In the genomic region with DNA sequence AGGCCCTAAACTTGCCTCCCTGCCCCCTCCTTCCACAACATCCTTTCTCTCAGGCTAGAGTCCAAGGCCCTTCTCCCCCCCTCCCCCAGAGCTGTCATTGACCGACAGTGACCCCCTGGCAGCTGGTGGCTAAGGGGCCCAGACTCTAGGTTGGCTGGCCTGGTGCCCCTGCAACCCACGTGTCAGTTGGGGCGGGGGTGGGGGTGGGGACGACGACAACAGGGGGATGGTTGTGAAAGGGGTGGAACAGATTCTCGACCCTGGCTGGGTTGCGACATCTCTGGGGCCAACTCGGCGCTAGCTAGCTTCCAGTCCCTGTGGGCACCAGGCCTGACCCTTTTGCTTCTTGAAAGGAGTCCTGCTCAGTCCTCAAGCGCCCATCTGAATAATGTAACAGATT, we compare ENCODE assay signal across 9 mouse cellular contexts. TPM values are rescaled to one million over a fixed set of nuclear protein-coding genes. Genes with fewer than 3 reads are reported as not detected.
A peak's percentile ranks its signal among the peaks of the same experiment; 100 is the strongest.
DNase-seq lines count a peak whose midpoint lies in the region; ATAC-seq and TF ChIP-seq lines count a peak whose summit lies in the region.
"Had no signal": no experiment of that assay in that cellular context is flagged by ENCODE, and none has a peak within 500 bp of the region (broad histone marks: within the 10 kb centered on the region; RNA-seq: fewer than 3 reads in every experiment).

No protein-coding gene starts in this region.

- peaks cover 21% of the 10 kb centered on the region for H3K36me3 ChIP-seq in ES-Bruce4 (ENCODE audit: control insufficient read depth, insufficient read depth, low read length, poor library complexity, severe bottlenecking)
- peaks cover 21% of the 10 kb centered on the region for H3K36me3 ChIP-seq in embryonic facial prominence, embryonic 10.5 days (replicated peaks)

- 32% methylated on average over 10 of the region's 10 CpGs for WGBS in embryonic facial prominence, embryonic 10.5 days
- WGBS in lung, adult 2 months = 27% methylated on average over 10 of the region's 10 CpGs

- no peak overlapping the region for H3K4me3 ChIP-seq in ES-Bruce4 (ENCODE audit: low read depth, low read length)
- H3K4me3 ChIP-seq in embryonic facial prominence, embryonic 10.5 days = no peak overlapping the region
- no peak overlapping the region for H3K4me3 ChIP-seq in lung, adult 2 months (replicated peaks; ENCODE audit: extremely low read depth, low read depth, low read length)

- H3K9me3 ChIP-seq in ES-Bruce4 (replicated peaks; ENCODE audit: control insufficient read depth, insufficient read depth, low read length, poor library complexity, severe bottlenecking) = no peaks in the 10 kb centered on the region
- peaks cover 14% of the 10 kb centered on the region for H3K9me3 ChIP-seq in embryonic facial prominence, embryonic 10.5 days

- H3K27me3 ChIP-seq in ES-Bruce4 (ENCODE audit: control insufficient read depth, insufficient read depth, low read length, poor library complexity, severe bottlenecking) = no peaks in the 10 kb centered on the region
- no peaks in the 10 kb centered on the region for H3K27me3 ChIP-seq in embryonic facial prominence, embryonic 10.5 days (replicated peaks; ENCODE audit: low read depth, poor library complexity, severe bottlenecking)

- intact Hi-C loops in heart, postnatal 36 days (cut with DNase I) = no loop called here

- ATAC-seq in frontal cortex, adult (ENCODE audit: low TSS enrichment) = peak; percentile 73

- no peak for TF ChIP-seq EP300 in ES-Bruce4 (IDR thresholded peaks at IDR 0.05; ENCODE audit: insufficient read depth, low read depth, low read length)

- DNase-seq in frontal cortex, postnatal 14 days (ENCODE audit: low spot score in 2 of 2) = no peak
- peak; percentile 52 for DNase-seq in embryonic facial prominence, embryonic 10.5 days (ENCODE audit: low spot score)
- DNase-seq in heart, postnatal 36 days = peak; percentile 61 to 63
- peak; percentile 46 for DNase-seq in lung, adult 2 months
- peak; percentile 36 for DNase-seq in right cerebral cortex, postnatal 25 days
- no peak for DNase-seq in frontal cortex, postnatal 25 days (ENCODE audit: low spot score in 2 of 2)

- 0 out of 2 replicates have a peak overlapping the region, but pooled peaks have one; percentile 70 for H3K9ac ChIP-seq in ES-Bruce4 (ENCODE audit: low read depth, poor library complexity, severe bottlenecking)

- TF ChIP-seq CTCF in ES-Bruce4 (IDR thresholded peaks at IDR 0.05; ENCODE audit: low read depth, low read length) = no peak
- TF ChIP-seq CTCF in lung, adult 2 months (IDR thresholded peaks at IDR 0.05; ENCODE audit: insufficient read depth, low read length) = no peak

- H3K27ac ChIP-seq in ES-Bruce4 (ENCODE audit: insufficient read depth, low read length) = peak overlapping the region; percentile 94; the same call in 1 of the 2 replicates
- H3K27ac ChIP-seq in embryonic facial prominence, embryonic 10.5 days (replicated peaks) = peak overlapping the region; percentile 71

- TF ChIP-seq POLR2A in ES-Bruce4 (IDR thresholded peaks at IDR 0.05; ENCODE audit: insufficient read depth, low read length) = no peak
- TF ChIP-seq POLR2A in lung, adult 2 months (IDR thresholded peaks at IDR 0.05; ENCODE audit: borderline replicate concordance, extremely low read depth, low read depth, low read length) = no peak; the same call in 1 of the 2 replicates

- H3K4me1 ChIP-seq in ES-Bruce4 (ENCODE audit: control insufficient read depth, insufficient read depth, low read length) = peaks cover 6% of the 10 kb centered on the region
- H3K4me1 ChIP-seq in embryonic facial prominence, embryonic 10.5 days = peaks cover 34% of the 10 kb centered on the region
- peaks cover 5% of the 10 kb centered on the region for H3K4me1 ChIP-seq in lung, adult 2 months (ENCODE audit: control insufficient read depth, insufficient read depth, low read length)

RNA-seq across cellular contexts. Expression of a gene that starts 1.0 kb away (rescaled TPM):
- polyA plus RNA-seq in ES-Bruce4 (2011; ENCODE audit: insufficient read depth, insufficient read length, low read depth, missing spikeins) = 93.2 and 95.8 TPM in 2 replicates
- 3.6 and 4.7 TPM in 2 replicates for polyA plus RNA-seq in embryonic facial prominence, embryonic 10.5 days (2016; fragmentation: Nextera tagmentation; extraction: Ambion mirVana)
- total RNA-seq in heart, postnatal 36 days (2021) = 1 to 10 TPM; 1.2 to 3.3 TPM
- 25.9 and 29.2 TPM in 2 replicates for polyA plus RNA-seq in lung, adult 2 months (2012; rRNA removed)

RNA-seq across cellular contexts. Expression of a gene that starts 5.6 kb away (rescaled TPM):
- 1,030 and 1,048 TPM in 2 replicates for polyA plus RNA-seq in ES-Bruce4 (2011; ENCODE audit: insufficient read depth, insufficient read length, low read depth, missing spikeins)
- polyA plus RNA-seq in embryonic facial prominence, embryonic 10.5 days (2016; fragmentation: Nextera tagmentation; extraction: Ambion mirVana) = 135 and 168 TPM in 2 replicates
- total RNA-seq in heart, postnatal 36 days (2021) = 100 to 1,000 TPM; 308 to 344 TPM
- polyA plus RNA-seq in lung, adult 2 months (2012; rRNA removed) = 815 and 1,134 TPM in 2 replicates

RNA-seq across cellular contexts. Expression of a gene that starts 12.1 kb away (rescaled TPM):
- 1.1 TPM in 1 of 2 replicates, not detected in the other for polyA plus RNA-seq in ES-Bruce4 (2011; ENCODE audit: insufficient read depth, insufficient read length, low read depth, missing spikeins)
- polyA plus RNA-seq in embryonic facial prominence, embryonic 10.5 days (2016; fragmentation: Nextera tagmentation; extraction: Ambion mirVana) = 0.09 TPM in 1 of 2 replicates, not detected in the other
- total RNA-seq in heart, postnatal 36 days (2021) = not detected
- 1.1 and 1.4 TPM in 2 replicates for polyA plus RNA-seq in lung, adult 2 months (2012; rRNA removed)

RNA-seq across cellular contexts. Expression of a gene that starts 12.2 kb away (rescaled TPM):
- not detected in 2 replicates for polyA plus RNA-seq in ES-Bruce4 (2011; ENCODE audit: insufficient read depth, insufficient read length, low read depth, missing spikeins)
- not detected in 2 replicates for polyA plus RNA-seq in embryonic facial prominence, embryonic 10.5 days (2016; fragmentation: Nextera tagmentation; extraction: Ambion mirVana)
- not detected for total RNA-seq in heart, postnatal 36 days (2021)
- polyA plus RNA-seq in lung, adult 2 months (2012; rRNA removed) = not detected in 2 replicates
- total RNA-seq: ES-E14 had no signal

RNA-seq across cellular contexts. Expression of a gene that starts 15.7 kb away (rescaled TPM):
- 1.2 TPM in 1 of 2 replicates, not detected in the other for polyA plus RNA-seq in ES-Bruce4 (2011; ENCODE audit: insufficient read depth, insufficient read length, low read depth, missing spikeins)
- 0.29 and 0.47 TPM in 2 replicates for polyA plus RNA-seq in embryonic facial prominence, embryonic 10.5 days (2016; fragmentation: Nextera tagmentation; extraction: Ambion mirVana)
- not detected for total RNA-seq in heart, postnatal 36 days (2021)
- polyA plus RNA-seq in lung, adult 2 months (2012; rRNA removed) = 1.9 and 5.1 TPM in 2 replicates
- total RNA-seq: ES-E14 had no signal

Comparison
In these comparisons a context has a peak if more than half of its experiments do, and no peak if none do; other contexts are left out.
1. DNase-seq: peak in embryonic facial prominence, embryonic 10.5 days (single experiment), heart, postnatal 36 days (2 of 2), lung, adult 2 months (single experiment) and right cerebral cortex, postnatal 25 days (single experiment); none in frontal cortex, postnatal 14 days (0 of 2) and frontal cortex, postnatal 25 days (0 of 2).